Mouse (Mus musculus): ENCODE measurements around the gene Pigh. TPM values are rescaled to one million over a fixed set of nuclear protein-coding genes. Genes with fewer than 3 reads are reported as not detected.

Gene Pigh
- polyA plus RNA-seq (2012; rRNA removed; ENCODE audit: low replicate concordance), result 12.2 and 19.1 TPM in 2 replicates

DNA sequence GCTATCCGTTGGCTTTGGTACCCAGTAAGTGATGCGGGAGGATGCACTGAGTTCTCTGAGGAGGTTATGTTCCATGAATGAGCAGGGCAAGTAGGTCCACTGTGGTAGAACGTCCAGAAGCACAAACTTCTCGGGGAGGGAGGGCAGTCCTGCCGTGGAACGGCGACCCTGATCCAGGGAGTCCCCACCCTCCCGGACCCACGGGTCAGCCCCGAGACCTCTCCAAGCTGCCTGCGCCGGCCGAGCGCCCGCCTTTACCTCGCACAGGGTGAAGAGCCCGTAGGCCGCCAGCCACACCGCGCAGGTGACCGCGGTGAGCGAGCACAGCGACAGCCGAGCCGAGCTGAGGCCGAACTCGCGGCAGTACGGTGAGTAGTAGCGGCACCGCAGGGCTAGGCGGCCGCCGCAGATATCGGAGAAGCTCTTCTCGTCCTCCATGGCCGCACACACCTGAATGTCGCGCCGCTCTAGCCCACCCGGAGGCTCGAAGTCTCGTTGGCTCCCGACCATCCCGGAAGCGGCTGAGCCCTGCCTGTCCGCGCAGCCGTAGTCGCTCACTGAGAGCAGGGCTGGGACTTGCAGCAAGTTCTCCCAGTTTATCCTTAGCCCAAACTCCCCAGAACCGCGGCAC is at the start of gene Pigh:
Gene Pigh (minus strand): TSS at position 470 of the 631 bp plus-strand sequence.

DNA sequence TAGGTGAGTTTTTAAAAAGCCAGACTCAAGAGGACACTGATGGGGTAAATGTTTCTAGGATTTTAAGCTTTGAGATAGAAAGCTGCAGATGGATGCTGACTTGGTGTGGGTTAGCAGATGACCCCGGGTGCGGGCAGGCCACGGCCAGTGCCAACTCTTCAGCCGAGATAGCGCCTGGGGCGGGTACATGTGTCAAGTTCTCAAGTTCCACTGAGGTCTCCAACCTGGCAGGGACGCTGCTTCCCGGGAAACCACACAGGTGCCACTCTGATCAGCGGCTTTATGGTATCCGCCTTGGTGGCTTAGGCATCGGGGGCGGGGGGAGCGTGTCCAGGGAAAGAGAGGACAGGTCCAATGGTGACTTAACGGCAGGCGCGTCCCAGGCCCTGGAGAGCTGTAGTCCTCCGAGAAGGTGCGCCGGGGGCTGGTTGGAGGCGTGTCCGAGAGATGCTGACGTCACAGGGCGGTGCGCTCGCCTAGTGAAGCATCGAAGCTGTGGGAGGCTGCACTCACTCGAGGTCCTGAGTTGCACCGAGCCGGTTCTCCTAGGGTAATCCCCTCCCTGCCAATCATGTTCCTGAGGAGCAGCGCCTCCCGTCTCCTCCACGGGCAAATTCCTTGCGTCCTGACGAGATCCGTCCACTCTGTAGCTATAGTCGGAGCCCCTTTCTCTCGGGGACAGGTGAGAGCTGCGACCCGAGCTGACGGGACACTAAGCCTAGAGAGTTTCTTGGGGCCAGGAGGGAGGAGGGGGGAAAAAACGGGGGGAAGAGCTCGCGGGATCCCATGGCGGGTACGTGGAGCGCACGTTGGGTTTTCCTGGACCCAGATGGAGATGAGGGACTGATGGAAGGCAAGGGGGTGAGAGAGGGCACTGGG is 41.1 kb upstream of the Pigh start, which contains the start of gene Arg2:
Gene Arg2 (plus strand): TSS at position 479 of the 879 bp plus-strand sequence.

Other genes with a start within 250 kb of the Pigh start
- 7.8 and 21.3 TPM in 2 replicates for gene Atp6v1d, start 228.0 kb downstream of the Pigh start, polyA plus RNA-seq (2012; rRNA removed; ENCODE audit: low replicate concordance)
- gene Eif2s1, start 227.8 kb downstream of the Pigh start, polyA plus RNA-seq (2012; rRNA removed; ENCODE audit: low replicate concordance), result 6.7 and 18.7 TPM in 2 replicates
- 0.98 and 1.4 TPM in 2 replicates for gene Plek2, start 182.7 kb downstream of the Pigh start, polyA plus RNA-seq (2012; rRNA removed; ENCODE audit: low replicate concordance)
- 33.1 and 36.1 TPM in 2 replicates for gene Tmem229b, start 82.0 kb downstream of the Pigh start, polyA plus RNA-seq (2012; rRNA removed; ENCODE audit: low replicate concordance)
- gene Plekhh1, start 60.5 kb downstream of the Pigh start, polyA plus RNA-seq (2012; rRNA removed; ENCODE audit: low replicate concordance), result 6.6 and 8.2 TPM in 2 replicates
- 7.4 and 14.7 TPM in 2 replicates for gene Arg2, start 41.1 kb upstream of the Pigh start, polyA plus RNA-seq (2012; rRNA removed; ENCODE audit: low replicate concordance)
- 29.1 and 48.9 TPM in 2 replicates for gene Vti1b, start 83.0 kb upstream of the Pigh start, polyA plus RNA-seq (2012; rRNA removed; ENCODE audit: low replicate concordance)
- gene Rdh11, start 102.6 kb upstream of the Pigh start, polyA plus RNA-seq (2012; rRNA removed; ENCODE audit: low replicate concordance), result 7.2 and 16.5 TPM in 2 replicates
- 2.2 and 4.0 TPM in 2 replicates for gene Rdh12, start 119.3 kb upstream of the Pigh start, polyA plus RNA-seq (2012; rRNA removed; ENCODE audit: low replicate concordance)
- 22.2 and 28.9 TPM in 2 replicates for gene Zfyve26, start 206.7 kb upstream of the Pigh start, polyA plus RNA-seq (2012; rRNA removed; ENCODE audit: low replicate concordance)
- 0.78 and 0.85 TPM in 2 replicates for gene Rad51b, start 207.6 kb upstream of the Pigh start, polyA plus RNA-seq (2012; rRNA removed; ENCODE audit: low replicate concordance)

Measured in mammary gland, adult 2 months (tissue).